Mouse (Mus musculus) heart, embryonic 15.5 days (tissue): ENCODE measurements around the gene Fads1. TPM values are rescaled to one million over a fixed set of nuclear protein-coding genes. Genes with fewer than 3 reads are reported as not detected.
"Not testable (repeated sequence)": the region's sequence is repeated elsewhere in the genome, so short reads cannot be mapped to it uniquely, and the experiment has no call there.

ENCODE experiments used
- ATAC-seq: fragments of 200-750 bp; cut with Nextera tagmentation; replicated peaks from 2 replicates; pipeline ENCODE4 v1.8.0; 2017; ENCODE audit warnings: low read depth, moderate TSS enrichment; ENCODE audit not compliant: insufficient number of reproducible peaks, insufficient read depth, low FRiP score
- H3K27ac ChIP-seq: fragments of 300-500 bp; sonication (generic); 2 replicates; pipeline ENCODE4 v1.5.1; 2015; ENCODE audit warnings: mild to moderate bottlenecking, inconsistent platforms
- H3K27me3 ChIP-seq: fragments of 300-500 bp; sonication (generic); 2 replicates; pipeline ENCODE4 v1.6.1; 2015; ENCODE audit warnings: inconsistent platforms
- H3K36me3 ChIP-seq: fragments of 300-500 bp; sonication (generic); 2 replicates; pipeline ENCODE4 v1.6.1; 2015; ENCODE audit warnings: mild to moderate bottlenecking, inconsistent platforms
- H3K4me1 ChIP-seq: fragments of 300-500 bp; sonication (generic); replicated peaks from 2 replicates; pipeline ENCODE4 v1.6.1; 2015; ENCODE audit warnings: inconsistent platforms
- H3K4me2 ChIP-seq: fragments of 300-500 bp; sonication (generic); 2 replicates; pipeline ENCODE4 v1.6.1; 2015; ENCODE audit warnings: inconsistent platforms, mild to moderate bottlenecking, moderate library complexity
- H3K4me3 ChIP-seq: fragments of 300-500 bp; sonication (generic); 2 replicates; pipeline ENCODE4 v1.5.1; 2015; ENCODE audit warnings: mild to moderate bottlenecking, inconsistent platforms
- H3K9ac ChIP-seq: fragments of 300-500 bp; sonication (generic); 2 replicates; pipeline ENCODE4 v1.6.1; 2015; ENCODE audit warnings: mild to moderate bottlenecking, inconsistent platforms
- H3K9me3 ChIP-seq: fragments of 300-500 bp; sonication (generic); replicated peaks from 2 replicates; pipeline ENCODE4 v1.6.1; 2016; ENCODE audit warnings: inconsistent platforms
- WGBS: fragments of 180-500 bp; shearing (Covaris S2); methylation state at CpG from one replicate; pipeline ENCODE4 v1.1.7; 2015; ENCODE audit warnings: mixed read lengths; 5-methylcytosine and 5-hydroxymethylcytosine counted together
- polyA plus RNA-seq: library from polyadenylated mRNA; unstranded; fragments of >200 nt; fragmentation: Nextera tagmentation; extraction: Ambion mirVana; gene quantifications from 2 replicates; pipeline ENCODE4 v1.2.1, GENCODE M21; 2015

Gene Fads1
- 39.4 and 52.1 TPM in 2 replicates for polyA plus RNA-seq

- H3K9me3 ChIP-seq = no peaks in the 10 kb centered on the region
- H3K36me3 ChIP-seq = peaks cover 23% of the 10 kb centered on the region; the same call in 1 of the 2 replicates
- under 1% methylated on average over 69 of the region's 70 CpGs for WGBS
- ATAC-seq = peak; percentile 93
- peaks cover 29% of the 10 kb centered on the region for H3K4me1 ChIP-seq
- H3K9ac ChIP-seq = peak within 1 kb of the TSS; percentile 82
- peak within 1 kb of the TSS; percentile 97 for H3K4me3 ChIP-seq
- H3K27ac ChIP-seq = peak within 1 kb of the TSS; percentile 94
- no peaks in the 10 kb centered on the region for H3K27me3 ChIP-seq
- peak within 1 kb of the TSS; percentile 87 for H3K4me2 ChIP-seq
Observed at GRCm38 (mm10) chr19:10182670-10183298, at the start of gene Fads1. Gene Fads1 (plus strand): TSS chr19:10182888.

GRCm38 (mm10) chr19:10134692-10135091 is 48.0 kb upstream of the Fads1 start:
- Histone ChIP-seq H3K9ac (no peak overlapping the region), H3K9me3 (no peaks in the 10 kb centered on the region), H3K4me2 (no peak overlapping the region), H3K4me3 (no peak overlapping the region), H3K27ac (peak overlapping the region; percentile 57), H3K4me1 (peaks cover 10% of the 10 kb centered on the region), H3K36me3 (no peaks in the 10 kb centered on the region), H3K27me3 (no peaks in the 10 kb centered on the region)
- 0 out of 2 replicates have a peak, but pooled peaks have one; percentile 47 for ATAC-seq
- WGBS = 11% methylated on average over 2 of the region's 2 CpGs

- no peak for ATAC-seq
- Histone ChIP-seq H3K27me3 (no peaks in the 10 kb centered on the region), H3K4me3 (no peak overlapping the region), H3K27ac (no peak overlapping the region), H3K9ac (no peak overlapping the region), H3K4me2 (no peak overlapping the region), H3K36me3 (no peaks in the 10 kb centered on the region), H3K9me3 (no peaks in the 10 kb centered on the region), H3K4me1 (peaks cover 10% of the 10 kb centered on the region)
- WGBS = 74% methylated on average over 5 of the region's 5 CpGs
Observed at GRCm38 (mm10) chr19:10137423-10137822, 45.3 kb upstream of the Fads1 start.

GRCm38 (mm10) chr19:10139736-10140135 is 43.0 kb upstream of the Fads1 start:
- WGBS = 65% methylated on average over 6 of the region's 6 CpGs
- no peaks in the 10 kb centered on the region for H3K36me3 ChIP-seq
- H3K9ac ChIP-seq = no peak overlapping the region
- no peak overlapping the region for H3K27ac ChIP-seq
- peaks cover 4% of the 10 kb centered on the region for H3K4me1 ChIP-seq
- ATAC-seq = no peak
- no peaks in the 10 kb centered on the region for H3K27me3 ChIP-seq
- no peak overlapping the region for H3K4me3 ChIP-seq
- H3K4me2 ChIP-seq = no peak overlapping the region
- H3K9me3 ChIP-seq = no peaks in the 10 kb centered on the region

- Histone ChIP-seq H3K27ac (no peak overlapping the region), H3K4me3 (no peak overlapping the region), H3K9me3 (no peaks in the 10 kb centered on the region), H3K27me3 (no peaks in the 10 kb centered on the region), H3K4me1 (peaks cover under 1% of the 10 kb centered on the region; the same call in 1 of the 2 replicates), H3K4me2 (no peak overlapping the region), H3K36me3 (no peaks in the 10 kb centered on the region), H3K9ac (no peak overlapping the region)
- no peak for ATAC-seq
- 66% methylated on average over 2 of the region's 2 CpGs for WGBS
Observed at GRCm38 (mm10) chr19:10143667-10144066, 39.0 kb upstream of the Fads1 start.

GRCm38 (mm10) chr19:10144464-10144863 is 38.2 kb upstream of the Fads1 start:
- 51% methylated on average over 4 of the region's 4 CpGs for WGBS
- Histone ChIP-seq H3K9ac (no peak overlapping the region), H3K4me3 (no peak overlapping the region), H3K36me3 (no peaks in the 10 kb centered on the region), H3K9me3 (no peaks in the 10 kb centered on the region), H3K4me2 (no peak overlapping the region), H3K27me3 (no peaks in the 10 kb centered on the region), H3K4me1 (peaks cover 5% of the 10 kb centered on the region; the same call in 1 of the 2 replicates), H3K27ac (no peak overlapping the region)
- no peak for ATAC-seq

GRCm38 (mm10) chr19:10148555-10148954 is 34.1 kb upstream of the Fads1 start:
- H3K9me3 ChIP-seq = no peaks in the 10 kb centered on the region
- no peak overlapping the region for H3K27ac ChIP-seq

GRCm38 (mm10) chr19:10149189-10149588 is 33.5 kb upstream of the Fads1 start:
- no peaks in the 10 kb centered on the region for H3K27me3 ChIP-seq
- H3K9me3 ChIP-seq = no peaks in the 10 kb centered on the region
- 52% methylated on average over 3 of the region's 3 CpGs for WGBS
- no peak overlapping the region for H3K4me2 ChIP-seq
- H3K4me1 ChIP-seq = peaks cover 5% of the 10 kb centered on the region; the same call in 1 of the 2 replicates
- H3K36me3 ChIP-seq = no peaks in the 10 kb centered on the region
- no peak overlapping the region for H3K4me3 ChIP-seq
- ATAC-seq = no peak
- H3K27ac ChIP-seq = no peak overlapping the region
- H3K9ac ChIP-seq = no peak overlapping the region

More at GRCm38 (mm10) chr19:10148555-10148954, 34.1 kb upstream of the Fads1 start:
- WGBS = 59% methylated on average over 6 of the region's 6 CpGs
- no peak for ATAC-seq
- Histone ChIP-seq H3K27me3 (no peaks in the 10 kb centered on the region), H3K9ac (no peak overlapping the region), H3K4me3 (no peak overlapping the region), H3K4me2 (no peak overlapping the region), H3K36me3 (no peaks in the 10 kb centered on the region), H3K4me1 (peaks cover 5% of the 10 kb centered on the region; the same call in 1 of the 2 replicates)

GRCm38 (mm10) chr19:10157725-10158124 is 25.0 kb upstream of the Fads1 start:
- H3K4me2 ChIP-seq = no peak overlapping the region
- ATAC-seq = no peak
- no peaks in the 10 kb centered on the region for H3K27me3 ChIP-seq
- H3K4me1 ChIP-seq = no peaks in the 10 kb centered on the region
- WGBS = 50% methylated on average over 2 of the region's 2 CpGs
- no peak overlapping the region for H3K9ac ChIP-seq
- H3K9me3 ChIP-seq = no peaks in the 10 kb centered on the region
- no peaks in the 10 kb centered on the region for H3K36me3 ChIP-seq
- no peak overlapping the region for H3K27ac ChIP-seq
- H3K4me3 ChIP-seq = no peak overlapping the region

- H3K9me3 ChIP-seq = no peaks in the 10 kb centered on the region
- no peak overlapping the region for H3K4me3 ChIP-seq
- H3K27ac ChIP-seq = no peak overlapping the region
- H3K36me3 ChIP-seq = no peaks in the 10 kb centered on the region
- no peak overlapping the region for H3K9ac ChIP-seq
- no peak for ATAC-seq
- H3K4me2 ChIP-seq = no peak overlapping the region
- no peaks in the 10 kb centered on the region for H3K27me3 ChIP-seq
- 72% methylated on average over 3 of the region's 3 CpGs for WGBS
- no peaks in the 10 kb centered on the region for H3K4me1 ChIP-seq
Observed at GRCm38 (mm10) chr19:10163896-10164295, 18.8 kb upstream of the Fads1 start.

- H3K9me3 ChIP-seq, ATAC-seq, H3K4me1 ChIP-seq, H3K36me3 ChIP-seq, H3K4me2 ChIP-seq, H3K27ac ChIP-seq, H3K27me3 ChIP-seq, H3K4me3 ChIP-seq, H3K9ac ChIP-seq: not testable (repeated sequence)
- 78% methylated on average over 4 of the region's 4 CpGs for whole genome bisulfite sequencing
Observed at GRCm38 (mm10) chr19:10165928-10166327, 16.8 kb upstream of the Fads1 start.

GRCm38 (mm10) chr19:10167112-10167511 is 15.6 kb upstream of the Fads1 start:
- Histone ChIP-seq H3K27me3 (no peaks in the 10 kb centered on the region), H3K36me3 (no peaks in the 10 kb centered on the region), H3K4me3 (no peak overlapping the region), H3K4me2 (no peak overlapping the region), H3K27ac (no peak overlapping the region), H3K9ac (no peak overlapping the region), H3K4me1 (no peaks in the 10 kb centered on the region), H3K9me3 (no peaks in the 10 kb centered on the region)
- WGBS = 65% methylated on average over 4 of the region's 4 CpGs
- ATAC-seq = no peak
